Mouse (Mus musculus): ENCODE measurements around the gene Pgm5. TPM values are rescaled to one million over a fixed set of nuclear protein-coding genes. Genes with fewer than 3 reads are reported as not detected.

Pgm5 gene
- polyA plus RNA-seq, 1 experiment: 18.3 TPM

GRCm38 (mm10) chr19:24665771-24666170 lies 195.9 kb downstream of the Pgm5 start:
- H3K4me3 ChIP-seq (ENCODE audit: low read depth, low read length): no peak overlapping the region
- TF ChIP-seq POLR2A (IDR thresholded peaks at IDR 0.05; ENCODE audit: low read depth, low read length): no peak
- TF ChIP-seq CTCF (IDR thresholded peaks at IDR 0.05; ENCODE audit: extremely low read depth, insufficient read length, insufficient replicate concordance, low read depth, low read length): no peak
- 74% methylated on average over 11 of the region's 11 CpGs for WGBS

GRCm38 (mm10) chr19:24662346-24662745 lies 199.3 kb downstream of the Pgm5 start:
- WGBS: 93% methylated on average over 2 of the region's 2 CpGs
- H3K4me3 ChIP-seq (ENCODE audit: low read depth, low read length): no peak overlapping the region
- H3K27me3 ChIP-seq (ENCODE audit: control insufficient read depth, insufficient read depth, low read length): no peaks in the 10 kb centered on the region
- H3K4me1 ChIP-seq (ENCODE audit: control insufficient read depth, insufficient read depth, insufficient read length, low read length): no peaks in the 10 kb centered on the region
- H3K36me3 ChIP-seq (ENCODE audit: control insufficient read depth, insufficient read depth, low read length): no peaks in the 10 kb centered on the region
- no peak overlapping the region for H3K27ac ChIP-seq (ENCODE audit: insufficient read depth, low read depth, low read length)
- TF ChIP-seq POLR2A (IDR thresholded peaks at IDR 0.05; ENCODE audit: low read depth, low read length): no peak
- TF ChIP-seq CTCF (IDR thresholded peaks at IDR 0.05; ENCODE audit: extremely low read depth, insufficient read length, insufficient replicate concordance, low read depth, low read length): no peak

More at GRCm38 (mm10) chr19:24665771-24666170, 195.9 kb downstream of the Pgm5 start:
- no peaks in the 10 kb centered on the region for H3K36me3 ChIP-seq (ENCODE audit: control insufficient read depth, insufficient read depth, low read length)
- H3K27me3 ChIP-seq (ENCODE audit: control insufficient read depth, insufficient read depth, low read length): no peaks in the 10 kb centered on the region
- no peaks in the 10 kb centered on the region for H3K4me1 ChIP-seq (ENCODE audit: control insufficient read depth, insufficient read depth, insufficient read length, low read length)
- H3K27ac ChIP-seq (ENCODE audit: insufficient read depth, low read depth, low read length): no peak overlapping the region

GRCm38 (mm10) chr19:24656981-24657380 lies 204.7 kb downstream of the Pgm5 start:
- TF ChIP-seq CTCF (IDR thresholded peaks at IDR 0.05; ENCODE audit: extremely low read depth, insufficient read length, insufficient replicate concordance, low read depth, low read length) (no peak), POLR2A (IDR thresholded peaks at IDR 0.05; ENCODE audit: low read depth, low read length) (no peak)
- Histone ChIP-seq H3K4me3 (ENCODE audit: low read depth, low read length) (no peak overlapping the region), H3K36me3 (ENCODE audit: control insufficient read depth, insufficient read depth, low read length) (no peaks in the 10 kb centered on the region), H3K27ac (ENCODE audit: insufficient read depth, low read depth, low read length) (no peak overlapping the region), H3K27me3 (ENCODE audit: control insufficient read depth, insufficient read depth, low read length) (no peaks in the 10 kb centered on the region), H3K4me1 (ENCODE audit: control insufficient read depth, insufficient read depth, insufficient read length, low read length) (no peaks in the 10 kb centered on the region)
- 38% methylated on average over 3 of the region's 3 CpGs for WGBS

- H3K36me3 ChIP-seq (ENCODE audit: control insufficient read depth, insufficient read depth, low read length): no peaks in the 10 kb centered on the region
- no peak overlapping the region for H3K27ac ChIP-seq (ENCODE audit: insufficient read depth, low read depth, low read length)
- H3K4me3 ChIP-seq (ENCODE audit: low read depth, low read length): no peak overlapping the region
- 43% methylated on average over 9 of the region's 9 CpGs for whole genome bisulfite sequencing
- H3K27me3 ChIP-seq (ENCODE audit: control insufficient read depth, insufficient read depth, low read length): no peaks in the 10 kb centered on the region
- H3K4me1 ChIP-seq (ENCODE audit: control insufficient read depth, insufficient read depth, insufficient read length, low read length): no peaks in the 10 kb centered on the region
- TF ChIP-seq POLR2A (IDR thresholded peaks at IDR 0.05; ENCODE audit: low read depth, low read length): no peak
- TF ChIP-seq CTCF (IDR thresholded peaks at IDR 0.05; ENCODE audit: extremely low read depth, insufficient read length, insufficient replicate concordance, low read depth, low read length): no peak
Observed at GRCm38 (mm10) chr19:24653230-24653799, 208.3 kb downstream of the Pgm5 start.

GRCm38 (mm10) chr19:24652342-24653019 lies 209.2 kb downstream of the Pgm5 start:
- Histone ChIP-seq H3K4me3 (ENCODE audit: low read depth, low read length) (no peak overlapping the region), H3K27me3 (ENCODE audit: control insufficient read depth, insufficient read depth, low read length) (no peaks in the 10 kb centered on the region), H3K4me1 (ENCODE audit: control insufficient read depth, insufficient read depth, insufficient read length, low read length) (no peaks in the 10 kb centered on the region), H3K27ac (ENCODE audit: insufficient read depth, low read depth, low read length) (no peak overlapping the region), H3K36me3 (ENCODE audit: control insufficient read depth, insufficient read depth, low read length) (no peaks in the 10 kb centered on the region)
- TF ChIP-seq POLR2A (IDR thresholded peaks at IDR 0.05; ENCODE audit: low read depth, low read length) (no peak), CTCF (IDR thresholded peaks at IDR 0.05; ENCODE audit: extremely low read depth, insufficient read length, insufficient replicate concordance, low read depth, low read length) (no peak)
- 25% methylated on average over 6 of the region's 6 CpGs for WGBS

- H3K4me3 ChIP-seq (ENCODE audit: low read depth, low read length): no peak overlapping the region
- no peaks in the 10 kb centered on the region for H3K27me3 ChIP-seq (ENCODE audit: control insufficient read depth, insufficient read depth, low read length)
- no peaks in the 10 kb centered on the region for H3K4me1 ChIP-seq (ENCODE audit: control insufficient read depth, insufficient read depth, insufficient read length, low read length)
- no peak overlapping the region for H3K27ac ChIP-seq (ENCODE audit: insufficient read depth, low read depth, low read length)
- TF ChIP-seq CTCF (IDR thresholded peaks at IDR 0.05; ENCODE audit: extremely low read depth, insufficient read length, insufficient replicate concordance, low read depth, low read length) (no peak), POLR2A (IDR thresholded peaks at IDR 0.05; ENCODE audit: low read depth, low read length) (no peak)
- no peaks in the 10 kb centered on the region for H3K36me3 ChIP-seq (ENCODE audit: control insufficient read depth, insufficient read depth, low read length)
- whole genome bisulfite sequencing: 76% methylated on average over 2 of the region's 2 CpGs
Observed at GRCm38 (mm10) chr19:24651595-24651994, 210.1 kb downstream of the Pgm5 start.

- H3K4me3 ChIP-seq (ENCODE audit: low read depth, low read length): no peak overlapping the region
- no peaks in the 10 kb centered on the region for H3K4me1 ChIP-seq (ENCODE audit: control insufficient read depth, insufficient read depth, insufficient read length, low read length)
- WGBS: 94% methylated on average over 8 of the region's 8 CpGs
- no peak overlapping the region for H3K27ac ChIP-seq (ENCODE audit: insufficient read depth, low read depth, low read length)
- TF ChIP-seq POLR2A (IDR thresholded peaks at IDR 0.05; ENCODE audit: low read depth, low read length) (no peak), CTCF (IDR thresholded peaks at IDR 0.05; ENCODE audit: extremely low read depth, insufficient read length, insufficient replicate concordance, low read depth, low read length) (no peak)
- H3K36me3 ChIP-seq (ENCODE audit: control insufficient read depth, insufficient read depth, low read length): no peaks in the 10 kb centered on the region
- H3K27me3 ChIP-seq (ENCODE audit: control insufficient read depth, insufficient read depth, low read length): no peaks in the 10 kb centered on the region
Observed at GRCm38 (mm10) chr19:24650428-24650827, 211.2 kb downstream of the Pgm5 start.
